ENCODE assay signal across 9 mouse cellular contexts in genomic region chr17:56108334-56109044, GRCm38 (mm10). TPM values are rescaled to one million over a fixed set of nuclear protein-coding genes. Genes with fewer than 3 reads are reported as not detected.
DNase-seq lines count a peak whose midpoint lies in the region; ATAC-seq and TF ChIP-seq lines count a peak whose summit lies in the region.
"Had no signal": no experiment of that assay in that cellular context is flagged by ENCODE, and none has a peak within 500 bp of the region (broad histone marks: within the 10 kb centered on the region; RNA-seq: fewer than 3 reads in every experiment).

No protein-coding gene starts in this region.

- H3K4me1 ChIP-seq in hindbrain, postnatal 0 days (ENCODE audit: insufficient read depth, low read length), result no peaks in the 10 kb centered on the region
- H3K4me1 ChIP-seq in hindbrain, embryonic 12.5 days, result peaks cover 5% of the 10 kb centered on the region; the same call in 1 of the 2 replicates
- H3K4me1 ChIP-seq in heart, embryonic 12.5 days (replicated peaks), result peaks cover 9% of the 10 kb centered on the region
- no peaks in the 10 kb centered on the region for H3K4me1 ChIP-seq in lung, adult 2 months (ENCODE audit: control insufficient read depth, insufficient read depth, low read length)
- H3K4me1 ChIP-seq in midbrain, embryonic 13.5 days (replicated peaks), result no peaks in the 10 kb centered on the region
- 0 out of 2 replicates have a peak, but pooled peaks cover 4% of the 10 kb centered on the region for H3K4me1 ChIP-seq in limb, embryonic 10.5 days
- H3K4me1 ChIP-seq: embryonic facial prominence, embryonic 12.5 days had no signal

- WGBS in hindbrain, postnatal 0 days, result 76% methylated on average over 6 of the region's 6 CpGs
- WGBS in hindbrain, embryonic 12.5 days, result 82% methylated on average over 6 of the region's 6 CpGs
- 73% methylated on average over 6 of the region's 6 CpGs for WGBS in heart, embryonic 12.5 days
- WGBS in lung, adult 2 months, result 63% methylated on average over 6 of the region's 6 CpGs
- 80% methylated on average over 6 of the region's 6 CpGs for whole genome bisulfite sequencing in midbrain, embryonic 13.5 days
- 81% methylated on average over 6 of the region's 6 CpGs for WGBS in limb, embryonic 10.5 days

- H3K4me3 ChIP-seq in hindbrain, postnatal 0 days (ENCODE audit: low read length), result no peak overlapping the region
- H3K4me3 ChIP-seq in hindbrain, embryonic 12.5 days, result no peak overlapping the region
- no peak overlapping the region for H3K4me3 ChIP-seq in heart, embryonic 12.5 days
- no peak overlapping the region for H3K4me3 ChIP-seq in lung, adult 2 months (replicated peaks; ENCODE audit: extremely low read depth, low read depth, low read length)
- H3K4me3 ChIP-seq in midbrain, embryonic 13.5 days (replicated peaks), result no peak overlapping the region
- H3K4me3 ChIP-seq in limb, embryonic 10.5 days, result no peak overlapping the region
- H3K4me3 ChIP-seq: embryonic facial prominence, embryonic 12.5 days had no signal

- H3K4me2 ChIP-seq in hindbrain, postnatal 0 days (ENCODE audit: low read depth, low read length), result no peak overlapping the region
- no peak overlapping the region for H3K4me2 ChIP-seq in hindbrain, embryonic 12.5 days (replicated peaks)
- H3K4me2 ChIP-seq in heart, embryonic 12.5 days, result no peak overlapping the region
- H3K4me2 ChIP-seq in midbrain, embryonic 13.5 days (replicated peaks), result no peak overlapping the region
- H3K4me2 ChIP-seq: embryonic facial prominence, embryonic 12.5 days had no signal

- no peak for DNase-seq in hindbrain, postnatal 0 days (ENCODE audit: low spot score)
- peak; percentile 86 for DNase-seq in adrenal gland, postnatal 10 days
- peak; percentile 21 for DNase-seq in lung, adult 2 months
- no peak for DNase-seq in limb, embryonic 10.5 days (ENCODE audit: low spot score)

- H3K27me3 ChIP-seq in hindbrain, postnatal 0 days (ENCODE audit: insufficient read depth, low read length), result no peaks in the 10 kb centered on the region
- H3K27me3 ChIP-seq in hindbrain, embryonic 12.5 days, result no peaks in the 10 kb centered on the region
- no peaks in the 10 kb centered on the region for H3K27me3 ChIP-seq in heart, embryonic 12.5 days (replicated peaks)
- no peaks in the 10 kb centered on the region for H3K27me3 ChIP-seq in midbrain, embryonic 13.5 days
- no peaks in the 10 kb centered on the region for H3K27me3 ChIP-seq in limb, embryonic 10.5 days (ENCODE audit: low read depth, poor library complexity, severe bottlenecking)
- H3K27me3 ChIP-seq: embryonic facial prominence, embryonic 12.5 days had no signal

- no peak for TF ChIP-seq CTCF in hindbrain, postnatal 0 days (IDR thresholded peaks at IDR 0.05; ENCODE audit: low read depth)
- no peak for TF ChIP-seq CTCF in lung, adult 2 months (IDR thresholded peaks at IDR 0.05; ENCODE audit: insufficient read depth, low read length)

- H3K9ac ChIP-seq in hindbrain, postnatal 0 days (replicated peaks; ENCODE audit: low read length), result no peak overlapping the region
- H3K9ac ChIP-seq in hindbrain, embryonic 12.5 days, result no peak overlapping the region
- no peak overlapping the region for H3K9ac ChIP-seq in heart, embryonic 12.5 days
- no peak overlapping the region for H3K9ac ChIP-seq in midbrain, embryonic 13.5 days (replicated peaks)
- H3K9ac ChIP-seq: embryonic facial prominence, embryonic 12.5 days had no signal

- no peaks in the 10 kb centered on the region; the same call in 1 of the 2 replicates for H3K36me3 ChIP-seq in hindbrain, postnatal 0 days (ENCODE audit: insufficient read depth, low read length)
- H3K36me3 ChIP-seq in hindbrain, embryonic 12.5 days, result peaks cover 6% of the 10 kb centered on the region
- H3K36me3 ChIP-seq in heart, embryonic 12.5 days, result peaks cover 22% of the 10 kb centered on the region
- peaks cover 10% of the 10 kb centered on the region for H3K36me3 ChIP-seq in midbrain, embryonic 13.5 days
- peaks cover 7% of the 10 kb centered on the region for H3K36me3 ChIP-seq in limb, embryonic 10.5 days

- H3K27ac ChIP-seq in hindbrain, postnatal 0 days, result no peak overlapping the region
- no peak overlapping the region for H3K27ac ChIP-seq in hindbrain, embryonic 12.5 days
- H3K27ac ChIP-seq in heart, embryonic 12.5 days (ENCODE audit: poor library complexity, severe bottlenecking), result no peak overlapping the region
- H3K27ac ChIP-seq in midbrain, embryonic 13.5 days, result no peak overlapping the region
- no peak overlapping the region for H3K27ac ChIP-seq in limb, embryonic 10.5 days
- H3K27ac ChIP-seq: embryonic facial prominence, embryonic 12.5 days had no signal

- no peak for TF ChIP-seq POLR2A in lung, adult 2 months (IDR thresholded peaks at IDR 0.05; ENCODE audit: borderline replicate concordance, extremely low read depth, low read depth, low read length)

- peak; percentile 39 for ATAC-seq in hindbrain, postnatal 0 days
- ATAC-seq in hindbrain, embryonic 12.5 days (ENCODE audit: low FRiP score), result no peak; the same call in 1 of the 2 replicates
- ATAC-seq in heart, embryonic 12.5 days (ENCODE audit: insufficient number of reproducible peaks, low FRiP score), result 0 out of 2 replicates have a peak, but pooled peaks have one; percentile 18
- ATAC-seq in monocyte, adult 5-6 weeks (replicated peaks; ENCODE audit: insufficient number of reproducible peaks, low FRiP score, low TSS enrichment, poor library complexity, severe bottlenecking), result no peak
- ATAC-seq in midbrain, embryonic 13.5 days, result no peak

- H3K9me3 ChIP-seq in hindbrain, postnatal 0 days (ENCODE audit: low read length), result no peaks in the 10 kb centered on the region
- H3K9me3 ChIP-seq in hindbrain, embryonic 12.5 days (replicated peaks), result no peaks in the 10 kb centered on the region
- H3K9me3 ChIP-seq in heart, embryonic 12.5 days (replicated peaks), result no peaks in the 10 kb centered on the region
- H3K9me3 ChIP-seq in midbrain, embryonic 13.5 days, result no peaks in the 10 kb centered on the region
- no peaks in the 10 kb centered on the region for H3K9me3 ChIP-seq in limb, embryonic 10.5 days (replicated peaks)
- H3K9me3 ChIP-seq: embryonic facial prominence, embryonic 12.5 days had no signal

RNA-seq across cellular contexts. Expression of gene Plin4, which starts 1.1 kb away (rescaled TPM):
- total RNA-seq in hindbrain, postnatal 0 days (2014; rRNA removed), result 0.61 and 0.99 TPM in 2 replicates
- polyA plus RNA-seq in hindbrain, postnatal 0 days (2015; fragmentation: Nextera tagmentation; extraction: Ambion mirVana), result 0.08 and 0.11 TPM in 2 replicates
- polyA plus RNA-seq in hindbrain, embryonic 12.5 days (2016; fragmentation: Nextera tagmentation; extraction: Ambion mirVana), result 0.06 and 0.09 TPM in 2 replicates
- total RNA-seq in adrenal gland, postnatal 10 days (2021), result 10 to 100 TPM; 75.7 to 89.2 TPM
- 0.05 and 0.12 TPM in 2 replicates for polyA plus RNA-seq in heart, embryonic 12.5 days (2016; fragmentation: Nextera tagmentation; extraction: Ambion mirVana)
- polyA plus RNA-seq in lung, adult 2 months (2012; rRNA removed), result 25.2 and 38.9 TPM in 2 replicates
- not detected in 3 replicates for total RNA-seq in monocyte, adult 5-6 weeks (2017)
- 0.04 and 0.11 TPM in 2 replicates for polyA plus RNA-seq in midbrain, embryonic 13.5 days (2015; fragmentation: Nextera tagmentation; extraction: Ambion mirVana)
- polyA plus RNA-seq in limb, embryonic 10.5 days (2016; fragmentation: Nextera tagmentation; extraction: Ambion mirVana), result 0.08 and 0.10 TPM in 2 replicates

RNA-seq across cellular contexts. Expression of gene Plin5, which starts 8.9 kb away (rescaled TPM):
- total RNA-seq in hindbrain, postnatal 0 days (2014; rRNA removed), result 2.2 and 3.3 TPM in 2 replicates
- 4.1 and 4.4 TPM in 2 replicates for polyA plus RNA-seq in hindbrain, postnatal 0 days (2015; fragmentation: Nextera tagmentation; extraction: Ambion mirVana)
- polyA plus RNA-seq in hindbrain, embryonic 12.5 days (2016; fragmentation: Nextera tagmentation; extraction: Ambion mirVana), result 0.42 and 0.62 TPM in 2 replicates
- total RNA-seq in adrenal gland, postnatal 10 days (2021), result 100 to 1,000 TPM; 102 to 111 TPM
- 0.09 and 0.17 TPM in 2 replicates for polyA plus RNA-seq in heart, embryonic 12.5 days (2016; fragmentation: Nextera tagmentation; extraction: Ambion mirVana)
- polyA plus RNA-seq in lung, adult 2 months (2012; rRNA removed), result 5.5 and 8.6 TPM in 2 replicates
- total RNA-seq in monocyte, adult 5-6 weeks (2017), result not detected in 3 replicates
- 0.43 and 0.55 TPM in 2 replicates for polyA plus RNA-seq in midbrain, embryonic 13.5 days (2015; fragmentation: Nextera tagmentation; extraction: Ambion mirVana)
- 0.21 and 0.36 TPM in 2 replicates for polyA plus RNA-seq in limb, embryonic 10.5 days (2016; fragmentation: Nextera tagmentation; extraction: Ambion mirVana)

RNA-seq across cellular contexts. Expression of gene Lrg1, which starts 13.3 kb away (rescaled TPM):
- total RNA-seq in hindbrain, postnatal 0 days (2014; rRNA removed), result 0.21 TPM in 1 of 2 replicates, not detected in the other
- 0.90 and 0.95 TPM in 2 replicates for polyA plus RNA-seq in hindbrain, postnatal 0 days (2015; fragmentation: Nextera tagmentation; extraction: Ambion mirVana)
- 0.25 and 0.27 TPM in 2 replicates for polyA plus RNA-seq in hindbrain, embryonic 12.5 days (2016; fragmentation: Nextera tagmentation; extraction: Ambion mirVana)
- total RNA-seq in adrenal gland, postnatal 10 days (2021), result 10 to 100 TPM; 41.0 to 55.6 TPM
- polyA plus RNA-seq in heart, embryonic 12.5 days (2016; fragmentation: Nextera tagmentation; extraction: Ambion mirVana), result 0.18 TPM in 1 of 2 replicates, not detected in the other
- 174 and 240 TPM in 2 replicates for polyA plus RNA-seq in lung, adult 2 months (2012; rRNA removed)
- not detected in 3 replicates for total RNA-seq in monocyte, adult 5-6 weeks (2017)
- 0.15 TPM in 1 of 2 replicates, not detected in the other for polyA plus RNA-seq in midbrain, embryonic 13.5 days (2015; fragmentation: Nextera tagmentation; extraction: Ambion mirVana)
- polyA plus RNA-seq in limb, embryonic 10.5 days (2016; fragmentation: Nextera tagmentation; extraction: Ambion mirVana), result 0.23 TPM in 1 of 2 replicates, not detected in the other

RNA-seq across cellular contexts. Expression of gene Hdgfl2, which starts 29.1 kb away (rescaled TPM):
- 57.5 and 70.0 TPM in 2 replicates for total RNA-seq in hindbrain, postnatal 0 days (2014; rRNA removed)
- 109 and 119 TPM in 2 replicates for polyA plus RNA-seq in hindbrain, postnatal 0 days (2015; fragmentation: Nextera tagmentation; extraction: Ambion mirVana)
- 167 and 177 TPM in 2 replicates for polyA plus RNA-seq in hindbrain, embryonic 12.5 days (2016; fragmentation: Nextera tagmentation; extraction: Ambion mirVana)
- 10 to 100 TPM; 45.3 to 54.0 TPM for total RNA-seq in adrenal gland, postnatal 10 days (2021)
- polyA plus RNA-seq in heart, embryonic 12.5 days (2016; fragmentation: Nextera tagmentation; extraction: Ambion mirVana), result 93.1 and 95.1 TPM in 2 replicates
- 44.8 and 47.2 TPM in 2 replicates for polyA plus RNA-seq in lung, adult 2 months (2012; rRNA removed)
- total RNA-seq in monocyte, adult 5-6 weeks (2017), result 61.2 to 151 TPM (median 112 TPM) in 3 replicates
- 156 and 159 TPM in 2 replicates for polyA plus RNA-seq in midbrain, embryonic 13.5 days (2015; fragmentation: Nextera tagmentation; extraction: Ambion mirVana)
- 205 and 213 TPM in 2 replicates for polyA plus RNA-seq in limb, embryonic 10.5 days (2016; fragmentation: Nextera tagmentation; extraction: Ambion mirVana)

RNA-seq across cellular contexts. Expression of gene Sema6b, which starts 31.7 kb away (rescaled TPM):
- 91.6 and 97.5 TPM in 2 replicates for total RNA-seq in hindbrain, postnatal 0 days (2014; rRNA removed)
- 12.9 and 13.2 TPM in 2 replicates for polyA plus RNA-seq in hindbrain, postnatal 0 days (2015; fragmentation: Nextera tagmentation; extraction: Ambion mirVana)
- 9.6 and 11.2 TPM in 2 replicates for polyA plus RNA-seq in hindbrain, embryonic 12.5 days (2016; fragmentation: Nextera tagmentation; extraction: Ambion mirVana)
- 10 to 100 TPM; 13.3 to 14.9 TPM for total RNA-seq in adrenal gland, postnatal 10 days (2021)
- polyA plus RNA-seq in heart, embryonic 12.5 days (2016; fragmentation: Nextera tagmentation; extraction: Ambion mirVana), result 0.44 and 0.57 TPM in 2 replicates
- polyA plus RNA-seq in lung, adult 2 months (2012; rRNA removed), result 12.5 and 21.2 TPM in 2 replicates
- 0.53 to 1.2 TPM (median 0.87 TPM) in 3 replicates for total RNA-seq in monocyte, adult 5-6 weeks (2017)
- 7.6 and 10.4 TPM in 2 replicates for polyA plus RNA-seq in midbrain, embryonic 13.5 days (2015; fragmentation: Nextera tagmentation; extraction: Ambion mirVana)
- 0.88 and 1.0 TPM in 2 replicates for polyA plus RNA-seq in limb, embryonic 10.5 days (2016; fragmentation: Nextera tagmentation; extraction: Ambion mirVana)

Comparison
In these comparisons a context has a peak if more than half of its experiments do, and no peak if none do; other contexts are left out.
1. ATAC-seq: peak in hindbrain, postnatal 0 days (single experiment) and heart, embryonic 12.5 days (single experiment); none in hindbrain, embryonic 12.5 days (single experiment), monocyte, adult 5-6 weeks (single experiment) and midbrain, embryonic 13.5 days (single experiment).
2. DNase-seq: peak in adrenal gland, postnatal 10 days (single experiment) and lung, adult 2 months (single experiment); none in hindbrain, postnatal 0 days (single experiment) and limb, embryonic 10.5 days (single experiment).
3. RNA of gene Plin4, which starts 1.1 kb away (polyA plus RNA-seq): 25.2 to 38.9 TPM in lung, adult 2 months; 0.04 to 0.11 TPM in midbrain, embryonic 13.5 days, 0.08 to 0.10 TPM in limb, embryonic 10.5 days, 0.08 to 0.11 TPM in hindbrain, postnatal 0 days, 0.06 to 0.09 TPM in hindbrain, embryonic 12.5 days and 0.05 to 0.12 TPM in heart, embryonic 12.5 days; every median in the first group is over 10 times any median in the second.
4. RNA of gene Lrg1, which starts 13.3 kb away (polyA plus RNA-seq): 174 to 240 TPM in lung, adult 2 months; 0.90 to 0.95 TPM in hindbrain, postnatal 0 days, 0.25 to 0.27 TPM in hindbrain, embryonic 12.5 days, 0.23 TPM in limb, embryonic 10.5 days, 0.15 TPM in midbrain, embryonic 13.5 days and 0.18 TPM in heart, embryonic 12.5 days; every median in the first group is over 10 times any median in the second.